Mouse (Mus musculus) cortical plate, adult 2 months (tissue): ENCODE measurements around the gene Tgif1.

ENCODE experiments used
- CTCF ChIP-seq: fragments of 200-500 bp; IDR thresholded peaks from 2 replicates; pipeline ENCODE4 v1.5.1; 2011; ENCODE audit warnings: mild to moderate bottlenecking, control low read depth, low read length; ENCODE audit not compliant: insufficient read depth; ENCODE audit errors: extremely low read depth
- POLR2A ChIP-seq: fragments of 200-500 bp; IDR thresholded peaks from 2 replicates; pipeline ENCODE4 v1.6.1; 2011; ENCODE audit warnings: mild to moderate bottlenecking, low read length, control low read depth; ENCODE audit not compliant: insufficient read depth; ENCODE audit errors: extremely low read depth

- TF ChIP-seq POLR2A (no peak), CTCF (no peak)
Measured at GRCm38 (mm10) chr17:70865060-70865604, 11.8 kb upstream of the Tgif1 start.
